Mouse (Mus musculus) left cerebral cortex, adult 2 months (tissue): ENCODE data around the gene Slc2a4. TPM values are rescaled to one million over a fixed set of nuclear protein-coding genes. Genes with fewer than 3 reads are reported as not detected.

Experiments
- DNase-seq, 2 experiments: peaks; one replicate each; pipeline ENCODE4 v3.0.0; 2021 to 2022; ENCODE audit warnings: low spot score in 2 of 2, mixed read lengths in 1 of 2; ENCODE audit errors: extremely low spot score in 1 of 2
- H3K27ac ChIP-seq: fragments of 200-600 bp; 2 replicates; pipeline ENCODE4 v1.8.1; 2022
- H3K4me3 ChIP-seq: fragments of 200-600 bp; 2 replicates; pipeline ENCODE4 v1.8.1; 2022
- CTCF ChIP-seq: fragments of 200-600 bp; IDR thresholded peaks from 2 replicates; pipeline ENCODE4 v1.8.1; 2022; ENCODE audit warnings: antibody characterized with exemption, mild to moderate bottlenecking, moderate library complexity
- intact Hi-C: fragments of 180-260 bp; cut with DNase I; formaldehyde crosslinking; loops from one replicate; pipeline ENCODE4 v1.15.1; 2025
- total RNA-seq, 2 experiments: library from RNA; stranded (reverse); gene quantifications; 2 replicates each; pipeline ENCODE4 v1.2.3; 2021

The Slc2a4 gene
- total RNA-seq, 2 experiments from 2014 or later, result 2.3 to 4.1 TPM

GRCm38 (mm10) chr11:69948763-69949150, 769 bp upstream of the Slc2a4 start:
- DNase-seq, result peak; percentile 55 to 73
- intact Hi-C loops, result loop anchor here (1.0 kb wide), 1 partner anchor 14 kb away; no protein-coding TSS in a partner anchor
- H3K27ac ChIP-seq, result no peak overlapping the region
- TF ChIP-seq CTCF, result peak; percentile 87
- H3K4me3 ChIP-seq, result no peak overlapping the region

- DNase-seq, result no peak
- Histone ChIP-seq H3K27ac (no peak overlapping the region), H3K4me3 (peak overlapping the region; percentile 30)
- intact Hi-C loops, result no loop called here
- no peak for TF ChIP-seq CTCF
Measured at GRCm38 (mm10) chr11:69947337-69948065, 487 bp downstream of the Slc2a4 start.

- TF ChIP-seq CTCF, result no peak
- intact Hi-C loops, result no loop called here
- Histone ChIP-seq H3K27ac (no peak overlapping the region), H3K4me3 (no peak overlapping the region)
- DNase-seq, result no peak
Measured at GRCm38 (mm10) chr11:69945997-69946891, 1.7 kb downstream of the Slc2a4 start.

- DNase-seq, result no peak
- Histone ChIP-seq H3K27ac (no peak overlapping the region), H3K4me3 (no peak overlapping the region)
- TF ChIP-seq CTCF, result no peak
- intact Hi-C loops, result no loop called here
Measured at GRCm38 (mm10) chr11:69945216-69945615, 2.8 kb downstream of the Slc2a4 start.

GRCm38 (mm10) chr11:69940962-69941361, 7.0 kb downstream of the Slc2a4 start:
- Histone ChIP-seq H3K27ac (no peak overlapping the region), H3K4me3 (no peak overlapping the region)
- intact Hi-C loops, result no loop called here
- no peak for DNase-seq
- TF ChIP-seq CTCF, result no peak

- H3K4me3 ChIP-seq, result no peak overlapping the region
- intact Hi-C loops, result no loop called here
- H3K27ac ChIP-seq, result no peak overlapping the region
- TF ChIP-seq CTCF, result no peak
- DNase-seq, result no peak
Measured at GRCm38 (mm10) chr11:69939731-69940130, 8.3 kb downstream of the Slc2a4 start.

GRCm38 (mm10) chr11:69939181-69939580, 8.8 kb downstream of the Slc2a4 start:
- H3K4me3 ChIP-seq, result no peak overlapping the region

GRCm38 (mm10) chr11:69938401-69938979, 9.5 kb downstream of the Slc2a4 start:
- H3K4me3 ChIP-seq, result no peak overlapping the region
- no peak for DNase-seq
- H3K27ac ChIP-seq, result no peak overlapping the region
- intact Hi-C loops, result no loop called here
- no peak for TF ChIP-seq CTCF

More at GRCm38 (mm10) chr11:69939181-69939580, 8.8 kb downstream of the Slc2a4 start:
- TF ChIP-seq CTCF, result no peak
- DNase-seq, result no peak
- no peak overlapping the region for H3K27ac ChIP-seq
- intact Hi-C loops, result no loop called here

- no peak overlapping the region for H3K27ac ChIP-seq
- H3K4me3 ChIP-seq, result no peak overlapping the region
- DNase-seq, result no peak
- intact Hi-C loops, result no loop called here
- no peak for TF ChIP-seq CTCF
Measured at GRCm38 (mm10) chr11:69937834-69938233, 10.2 kb downstream of the Slc2a4 start.

- intact Hi-C loops, result no loop called here
- Histone ChIP-seq H3K27ac (no peak overlapping the region), H3K4me3 (no peak overlapping the region)
- no peak for TF ChIP-seq CTCF
- no peak for DNase-seq
Measured at GRCm38 (mm10) chr11:69937385-69937784, 10.6 kb downstream of the Slc2a4 start.

GRCm38 (mm10) chr11:69936714-69937347, 11.2 kb downstream of the Slc2a4 start:
- no peak for DNase-seq
- no peak overlapping the region for H3K27ac ChIP-seq
- TF ChIP-seq CTCF, result no peak
- intact Hi-C loops, result no loop called here
- H3K4me3 ChIP-seq, result no peak overlapping the region
